Mouse (Mus musculus) C2C12 (cell line): ENCODE data around the gene Yif1b.

Source experiments
- CTCF ChIP-seq: IDR thresholded peaks from one replicate; pipeline ENCODE4 v1.5.1; 2011; ENCODE audit not compliant: control insufficient read depth, insufficient read depth, insufficient read length
- FOSL1 ChIP-seq: IDR thresholded peaks from one replicate; pipeline ENCODE4 v1.8.0; 2011; ENCODE audit warnings: mild to moderate bottlenecking, low read length; ENCODE audit not compliant: poor library complexity, insufficient read depth, severe bottlenecking
- MAX ChIP-seq: IDR thresholded peaks from one replicate; pipeline ENCODE4 v1.6.1; 2011; ENCODE audit warnings: mild to moderate bottlenecking, control low read depth
- MYOG ChIP-seq: IDR thresholded peaks from one replicate; pipeline ENCODE4 v1.6.1; 2011; ENCODE audit not compliant: control insufficient read depth, insufficient read length; ENCODE audit errors: extremely low read depth
- USF1 ChIP-seq: IDR thresholded peaks from one replicate; pipeline ENCODE4 v1.6.1; 2011; ENCODE audit warnings: low read depth, mild to moderate bottlenecking, control low read depth, moderate library complexity

DNA sequence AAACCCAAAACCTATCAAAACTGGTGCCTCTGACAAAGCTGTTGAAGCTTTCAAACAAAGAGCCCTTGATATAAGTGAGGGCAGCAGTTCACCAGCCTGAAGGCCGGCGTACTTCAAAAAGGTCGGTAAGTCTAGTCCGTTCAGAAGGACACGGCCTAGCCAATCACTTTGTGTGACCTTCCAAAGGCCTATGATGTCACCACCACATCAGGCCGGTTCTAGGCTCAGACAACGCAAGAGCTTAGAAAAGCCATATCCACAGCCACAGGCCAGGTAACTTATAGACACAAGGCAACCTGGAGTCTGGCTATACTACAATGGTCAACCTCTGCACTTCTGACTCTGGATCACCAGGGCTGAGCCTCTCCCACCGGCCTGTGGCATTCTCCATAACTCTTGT lies 41.8 kb downstream of the Yif1b start:
- no peak for TF ChIP-seq MYOG
- no peak for TF ChIP-seq CTCF
- no peak for TF ChIP-seq FOSL1
- no peak for TF ChIP-seq MAX
- no peak for TF ChIP-seq USF1
